Mouse (Mus musculus) intestine, embryonic 16.5 days (tissue): ENCODE results near the gene Gm45234. TPM values are rescaled to one million over a fixed set of nuclear protein-coding genes. Genes with fewer than 3 reads are reported as not detected.
A peak's percentile ranks its signal among the peaks of the same experiment; 100 is the strongest.

Experiments used
- ATAC-seq: fragments of 200-750 bp; cut with Nextera tagmentation; 2 replicates; pipeline ENCODE4 v1.8.0; 2017; ENCODE audit warnings: moderate TSS enrichment, moderate library complexity
- H3K27ac ChIP-seq: fragments of 300-500 bp; sonication (generic); 2 replicates; pipeline ENCODE4 v1.5.1; 2014; ENCODE audit warnings: mild to moderate bottlenecking, low read length
- H3K27me3 ChIP-seq: fragments of 300-500 bp; sonication (generic); replicated peaks from 2 replicates; pipeline ENCODE4 v1.6.1; 2014; ENCODE audit warnings: low read length, control low read depth, mixed read lengths; ENCODE audit not compliant: control insufficient read depth, insufficient read depth
- H3K36me3 ChIP-seq: fragments of 300-500 bp; sonication (generic); 2 replicates; pipeline ENCODE4 v1.6.1; 2014; ENCODE audit warnings: low read length, control low read depth; ENCODE audit not compliant: control insufficient read depth, insufficient read depth
- H3K4me1 ChIP-seq: fragments of 300-500 bp; sonication (generic); 2 replicates; pipeline ENCODE4 v1.6.1; 2014; ENCODE audit warnings: low read length, control low read depth, mixed read lengths; ENCODE audit not compliant: control insufficient read depth, insufficient read depth
- H3K4me2 ChIP-seq: fragments of 300-500 bp; sonication (generic); 2 replicates; pipeline ENCODE4 v1.6.1; 2014; ENCODE audit warnings: low read depth, low read length, control low read depth
- H3K4me3 ChIP-seq: fragments of 300-500 bp; sonication (generic); 2 replicates; pipeline ENCODE4 v1.5.1; 2014; ENCODE audit warnings: mild to moderate bottlenecking, low read length
- H3K9ac ChIP-seq: fragments of 300-500 bp; sonication (generic); 2 replicates; pipeline ENCODE4 v1.6.1; 2014; ENCODE audit warnings: low read depth, low read length
- H3K9me3 ChIP-seq: fragments of 300-500 bp; sonication (generic); 2 replicates; pipeline ENCODE4 v1.6.1; 2016; ENCODE audit warnings: low read length, control low read depth; ENCODE audit not compliant: control insufficient read depth
- WGBS: fragments of 180-500 bp; shearing (Covaris S2); extraction: QIAGEN DNeasy Blood & Tissue Kit; methylation state at CpG from one replicate; pipeline ENCODE4 v1.1.7; 2014; 5-methylcytosine and 5-hydroxymethylcytosine counted together
- polyA plus RNA-seq: library from polyadenylated mRNA; unstranded; fragments of >200 nt; fragmentation: Nextera tagmentation; extraction: Ambion mirVana; gene quantifications from 2 replicates; pipeline ENCODE4 v1.2.1, GENCODE M21; 2015

Gene Gm45234
- polyA plus RNA-seq, 1 experiment from 2014 or later, result not detected

- Histone ChIP-seq H3K36me3 (no peaks in the 10 kb centered on the region), H3K9ac (peak overlapping the region; percentile 93), H3K4me1 (peaks cover 42% of the 10 kb centered on the region), H3K4me3 (peak overlapping the region; percentile 75), H3K4me2 (peak overlapping the region; percentile 78), H3K9me3 (no peaks in the 10 kb centered on the region), H3K27me3 (no peaks in the 10 kb centered on the region), H3K27ac (peak overlapping the region; percentile 93)
- ATAC-seq, result no peak
- WGBS, result 12% methylated on average over 5 of the region's 5 CpGs
Measured at GRCm38 (mm10) chr6:124757351-124757880, 1.6 kb upstream of the Gm45234 start.

DNA sequence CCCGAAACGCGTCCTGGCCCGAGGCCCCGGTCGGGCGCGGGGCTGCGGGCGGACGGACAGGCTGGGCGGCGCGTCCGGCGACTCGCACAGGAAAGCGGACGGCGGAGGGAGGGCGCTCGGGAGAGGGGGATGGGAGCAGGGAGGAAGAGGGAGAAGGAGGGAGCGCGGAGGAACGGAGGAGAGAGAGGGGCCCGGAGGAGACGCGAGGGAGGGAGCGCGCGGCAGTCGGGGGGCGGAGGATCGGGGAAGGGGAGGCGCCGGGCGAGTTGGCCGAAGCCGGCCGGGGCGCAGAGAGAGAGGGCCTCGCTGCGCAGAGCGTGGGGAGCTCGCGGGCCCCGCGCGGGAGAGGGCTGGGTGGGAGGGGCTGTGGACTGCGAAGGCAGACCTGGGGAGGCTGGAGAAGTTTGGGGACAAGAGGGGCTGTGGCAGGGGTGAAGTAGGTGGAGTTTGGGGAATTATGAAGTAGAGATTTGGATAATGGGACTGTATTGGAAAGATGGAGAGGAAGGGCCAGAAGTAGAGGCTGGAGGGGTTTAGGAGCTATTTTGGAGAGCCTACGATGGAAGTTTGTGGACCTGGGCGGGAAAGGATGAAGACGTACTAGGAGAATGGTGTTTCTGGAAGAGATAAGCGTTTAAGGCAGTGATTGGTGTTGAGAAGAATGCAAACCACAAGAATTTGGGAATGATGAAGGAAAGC lies 980 bp upstream of the Gm45234 start:
- Histone ChIP-seq H3K36me3 (no peaks in the 10 kb centered on the region), H3K27me3 (no peaks in the 10 kb centered on the region), H3K27ac (peak overlapping the region; percentile 93), H3K4me1 (peaks cover 42% of the 10 kb centered on the region), H3K4me2 (peak overlapping the region; percentile 78), H3K9me3 (no peaks in the 10 kb centered on the region), H3K9ac (peak overlapping the region; percentile 93), H3K4me3 (peak overlapping the region; percentile 75)
- peak; percentile 81 for ATAC-seq
- WGBS, result 2% methylated on average over 48 of the region's 54 CpGs

DNA sequence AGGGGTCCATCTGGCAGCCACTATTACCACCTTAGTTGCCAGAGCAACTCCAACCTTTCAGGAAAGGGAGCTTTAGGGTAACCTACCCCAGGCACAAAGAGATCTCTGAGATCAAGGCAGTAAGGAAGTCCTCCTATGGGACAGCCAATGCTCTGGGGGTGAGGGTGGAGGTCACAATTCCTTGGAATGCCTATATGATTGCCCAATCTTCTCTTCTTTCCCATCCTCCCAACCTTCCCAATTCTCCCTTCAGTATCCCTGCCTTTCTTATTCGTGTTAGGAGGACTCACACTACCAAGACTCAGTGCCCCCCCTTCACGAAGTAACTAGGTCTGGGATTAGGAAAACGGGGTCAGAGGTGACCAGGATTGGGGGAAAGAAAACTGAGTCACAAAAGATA lies 515 bp downstream of the Gm45234 start:
- Histone ChIP-seq H3K27me3 (no peaks in the 10 kb centered on the region), H3K4me3 (peak overlapping the region; percentile 75), H3K36me3 (no peaks in the 10 kb centered on the region), H3K27ac (peak overlapping the region; percentile 93), H3K9me3 (no peaks in the 10 kb centered on the region), H3K9ac (peak overlapping the region; percentile 93), H3K4me1 (peaks cover 45% of the 10 kb centered on the region), H3K4me2 (peak overlapping the region; percentile 78)
- 11% methylated on average over 3 of the region's 3 CpGs for WGBS
- no peak for ATAC-seq

DNA sequence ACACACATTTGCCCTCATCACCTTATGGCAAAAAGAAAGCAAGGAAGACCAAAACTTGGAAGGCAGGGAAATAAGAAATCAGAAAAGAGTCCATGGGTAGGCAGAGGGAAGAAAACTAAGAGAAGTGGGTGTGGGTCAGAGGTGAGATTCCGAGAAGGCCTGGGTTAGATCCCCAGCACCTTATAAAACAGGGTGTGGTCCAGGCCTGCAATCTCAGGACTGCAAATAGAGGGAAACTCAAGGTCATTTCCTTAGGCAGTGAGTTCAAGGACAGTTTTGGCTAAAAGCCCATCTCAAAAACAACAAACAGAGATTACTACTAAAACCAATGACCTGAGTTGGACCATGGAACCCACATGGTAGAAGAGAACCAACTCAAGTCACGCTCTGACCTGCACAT lies 2.0 kb downstream of the Gm45234 start:
- H3K9ac ChIP-seq, result no peak overlapping the region
- H3K9me3 ChIP-seq, result no peaks in the 10 kb centered on the region
- H3K4me1 ChIP-seq, result peaks cover 40% of the 10 kb centered on the region
- H3K4me2 ChIP-seq, result no peak overlapping the region
- no peak for ATAC-seq
- peaks cover 7% of the 10 kb centered on the region; the same call in 1 of the 2 replicates for H3K36me3 ChIP-seq
- H3K4me3 ChIP-seq, result no peak overlapping the region
- H3K27ac ChIP-seq, result no peak overlapping the region
- H3K27me3 ChIP-seq, result no peaks in the 10 kb centered on the region
- WGBS, result 82% methylated on average over 2 of the region's 2 CpGs

DNA sequence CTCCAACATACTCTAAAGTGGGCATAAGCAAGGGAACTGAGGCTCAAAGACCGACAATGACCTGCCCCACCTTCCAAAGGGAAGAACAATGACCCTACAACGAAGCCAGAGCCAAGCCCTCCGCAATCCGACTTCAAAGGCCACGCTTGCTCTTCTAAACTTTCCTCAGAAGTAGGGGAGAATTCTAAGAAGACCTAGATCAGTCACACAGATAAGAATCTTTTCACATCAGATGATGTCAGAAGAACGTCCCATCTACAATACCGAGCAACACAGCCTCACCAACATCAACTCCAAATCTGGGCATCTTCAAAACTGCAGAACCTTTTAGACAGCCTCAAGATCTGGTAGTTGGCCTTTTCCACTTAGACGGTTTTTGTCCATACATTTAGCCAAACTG lies 5.4 kb downstream of the Gm45234 start:
- no peak overlapping the region for H3K4me2 ChIP-seq
- H3K4me3 ChIP-seq, result no peak overlapping the region
- no peak overlapping the region for H3K27ac ChIP-seq
- peaks cover 37% of the 10 kb centered on the region for H3K4me1 ChIP-seq
- H3K9ac ChIP-seq, result no peak overlapping the region
- peaks cover 12% of the 10 kb centered on the region; the same call in 1 of the 2 replicates for H3K36me3 ChIP-seq
- no peaks in the 10 kb centered on the region for H3K27me3 ChIP-seq
- ATAC-seq, result no peak
- H3K9me3 ChIP-seq, result no peaks in the 10 kb centered on the region
- WGBS, result 81% methylated on average over 8 of the region's 8 CpGs

GRCm38 (mm10) chr6:124746654-124747632 lies 8.9 kb downstream of the Gm45234 start:
- H3K27ac ChIP-seq, result no peak overlapping the region
- no peak overlapping the region; the same call in 1 of the 2 replicates for H3K4me3 ChIP-seq
- H3K4me1 ChIP-seq, result peaks cover 22% of the 10 kb centered on the region
- no peaks in the 10 kb centered on the region for H3K9me3 ChIP-seq
- ATAC-seq, result no peak
- H3K9ac ChIP-seq, result peak overlapping the region; percentile 96
- H3K36me3 ChIP-seq, result peaks cover 20% of the 10 kb centered on the region; the same call in 1 of the 2 replicates
- H3K4me2 ChIP-seq, result peak overlapping the region; percentile 99
- no peaks in the 10 kb centered on the region for H3K27me3 ChIP-seq
- 84% methylated on average over 7 of the region's 7 CpGs for WGBS

- peak overlapping the region; percentile 96 for H3K9ac ChIP-seq
- H3K27me3 ChIP-seq, result no peaks in the 10 kb centered on the region
- 21% methylated on average over 8 of the region's 8 CpGs for WGBS
- no peaks in the 10 kb centered on the region for H3K9me3 ChIP-seq
- H3K27ac ChIP-seq, result peak overlapping the region; percentile 90
- H3K4me1 ChIP-seq, result peaks cover 24% of the 10 kb centered on the region
- H3K4me2 ChIP-seq, result peak overlapping the region; percentile 99
- no peak for ATAC-seq
- peaks cover 20% of the 10 kb centered on the region; the same call in 1 of the 2 replicates for H3K36me3 ChIP-seq
- peak overlapping the region; percentile 62 for H3K4me3 ChIP-seq
Measured at GRCm38 (mm10) chr6:124746296-124746605, 9.6 kb downstream of the Gm45234 start.

DNA sequence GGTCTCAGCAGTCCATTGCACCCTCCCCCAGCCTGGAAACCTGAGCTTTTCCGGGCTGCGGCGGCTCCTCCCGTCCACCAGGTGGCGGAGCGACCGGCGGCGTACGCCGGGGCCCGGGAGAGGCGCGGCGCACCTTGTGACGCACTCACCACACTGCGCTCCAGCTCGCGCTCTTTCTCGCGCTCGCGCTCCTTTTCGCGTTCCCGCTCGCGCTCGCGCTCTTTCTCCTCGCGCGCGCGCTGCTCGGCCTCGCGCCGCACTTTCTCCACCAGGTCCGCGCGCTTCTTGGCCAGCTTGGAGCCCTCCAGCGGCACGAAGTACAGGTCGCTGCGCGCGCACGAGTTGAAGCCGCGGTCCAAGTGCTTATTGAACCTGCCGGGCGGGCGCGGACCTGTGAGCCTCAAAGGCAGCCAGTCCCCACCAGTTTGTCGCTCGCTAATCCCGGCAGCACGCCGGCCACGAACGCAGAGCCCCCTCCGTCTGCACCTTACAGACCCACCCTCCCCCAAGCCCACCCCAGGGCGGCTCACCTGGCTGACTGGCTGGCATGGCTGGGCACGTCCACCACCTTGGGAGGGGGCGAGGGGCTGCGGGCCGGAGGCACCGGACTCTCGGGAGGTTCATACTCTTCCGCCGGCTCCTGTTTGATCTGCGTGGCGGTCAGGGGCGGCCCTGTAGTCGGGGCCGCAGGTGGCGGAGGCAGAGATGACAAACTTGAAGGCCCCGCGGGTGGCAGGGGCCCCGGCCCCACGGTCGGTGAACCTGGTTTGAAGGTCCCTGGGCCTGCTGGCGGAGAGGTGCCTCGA lies 10.1 kb downstream of the Gm45234 start:
- H3K36me3 ChIP-seq, result peaks cover 20% of the 10 kb centered on the region; the same call in 1 of the 2 replicates
- no peaks in the 10 kb centered on the region for H3K27me3 ChIP-seq
- peak overlapping the region; percentile 96 for H3K9ac ChIP-seq
- 1% methylated on average over 85 of the region's 85 CpGs for WGBS
- peak overlapping the region; percentile 62 for H3K4me3 ChIP-seq
- ATAC-seq, result peak; percentile 83
- peak overlapping the region; percentile 99 for H3K4me2 ChIP-seq
- H3K27ac ChIP-seq, result peak overlapping the region; percentile 90
- no peaks in the 10 kb centered on the region for H3K9me3 ChIP-seq
- H3K4me1 ChIP-seq, result peaks cover 24% of the 10 kb centered on the region
